Mouse (Mus musculus): ENCODE measurements around the gene Btbd9. TPM values are rescaled to one million over a fixed set of nuclear protein-coding genes. Genes with fewer than 3 reads are reported as not detected.
"Not testable (repeated sequence)": the region's sequence is repeated elsewhere in the genome, so short reads cannot be mapped to it uniquely, and the experiment has no call there.

Gene Btbd9
- 19.2 and 21.6 TPM in 2 replicates for polyA plus RNA-seq (2011; ENCODE audit: insufficient read depth, insufficient read length, low read depth, missing spikeins)

- Histone ChIP-seq H3K4me3 (ENCODE audit: low read depth, low read length) (peak within 1 kb of the TSS; percentile 87), H3K4me1 (ENCODE audit: control insufficient read depth, insufficient read depth, low read length) (no peaks in the 10 kb centered on the region), H3K27me3 (ENCODE audit: control insufficient read depth, insufficient read depth, low read length, poor library complexity, severe bottlenecking) (no peaks in the 10 kb centered on the region), H3K9ac (ENCODE audit: low read depth, poor library complexity, severe bottlenecking) (peak within 1 kb of the TSS; percentile 71), H3K9me3 (replicated peaks; ENCODE audit: control insufficient read depth, insufficient read depth, low read length, poor library complexity, severe bottlenecking) (no peaks in the 10 kb centered on the region), H3K27ac (ENCODE audit: insufficient read depth, low read length) (no peak within 1 kb of the TSS), H3K36me3 (ENCODE audit: control insufficient read depth, insufficient read depth, low read length, poor library complexity, severe bottlenecking) (no peaks in the 10 kb centered on the region)
- TF ChIP-seq EP300 (IDR thresholded peaks at IDR 0.05; ENCODE audit: insufficient read depth, low read depth, low read length) (0 out of 2 replicates have a peak, but pooled peaks have one; percentile 13), POLR2A (IDR thresholded peaks at IDR 0.05; ENCODE audit: insufficient read depth, low read length) (peak; percentile 54), CTCF (IDR thresholded peaks at IDR 0.05; ENCODE audit: low read depth, low read length) (no peak)
Measured at GRCm38 (mm10) chr17:30575941-30576773, at the start of gene Btbd9. Btbd9 (minus strand) TSS chr17:30576488.

- not testable (repeated sequence) for H3K27ac ChIP-seq (ENCODE audit: insufficient read depth, low read length); H3K4me1 ChIP-seq (ENCODE audit: control insufficient read depth, insufficient read depth, low read length); H3K36me3 ChIP-seq (ENCODE audit: control insufficient read depth, insufficient read depth, low read length, poor library complexity, severe bottlenecking); H3K9me3 ChIP-seq (replicated peaks; ENCODE audit: control insufficient read depth, insufficient read depth, low read length, poor library complexity, severe bottlenecking); H3K9ac ChIP-seq (ENCODE audit: low read depth, poor library complexity, severe bottlenecking); H3K27me3 ChIP-seq (ENCODE audit: control insufficient read depth, insufficient read depth, low read length, poor library complexity, severe bottlenecking); H3K4me3 ChIP-seq (ENCODE audit: low read depth, low read length)
Measured at GRCm38 (mm10) chr17:30624132-30624531, 47.8 kb upstream of the Btbd9 start, which contains the start of gene Dnah8. Dnah8 (plus strand) TSS chr17:30624354.

- TF ChIP-seq POLR2A (IDR thresholded peaks at IDR 0.05; ENCODE audit: insufficient read depth, low read length) (no peak), EP300 (IDR thresholded peaks at IDR 0.05; ENCODE audit: insufficient read depth, low read depth, low read length) (no peak), CTCF (IDR thresholded peaks at IDR 0.05; ENCODE audit: low read depth, low read length) (no peak)
- no peak overlapping the region for H3K4me3 ChIP-seq (ENCODE audit: low read depth, low read length)
- H3K27me3 ChIP-seq (ENCODE audit: control insufficient read depth, insufficient read depth, low read length, poor library complexity, severe bottlenecking): no peaks in the 10 kb centered on the region
- H3K9me3 ChIP-seq (replicated peaks; ENCODE audit: control insufficient read depth, insufficient read depth, low read length, poor library complexity, severe bottlenecking): no peaks in the 10 kb centered on the region
- H3K4me1 ChIP-seq (ENCODE audit: control insufficient read depth, insufficient read depth, low read length): no peaks in the 10 kb centered on the region
- H3K9ac ChIP-seq (ENCODE audit: low read depth, poor library complexity, severe bottlenecking): no peak overlapping the region
- no peak overlapping the region for H3K27ac ChIP-seq (ENCODE audit: insufficient read depth, low read length)
- no peaks in the 10 kb centered on the region; the same call in 1 of the 2 replicates for H3K36me3 ChIP-seq (ENCODE audit: control insufficient read depth, insufficient read depth, low read length, poor library complexity, severe bottlenecking)
Measured at GRCm38 (mm10) chr17:30623200-30623599, 46.9 kb upstream of the Btbd9 start.

- Histone ChIP-seq H3K36me3 (ENCODE audit: control insufficient read depth, insufficient read depth, low read length, poor library complexity, severe bottlenecking) (no peaks in the 10 kb centered on the region; the same call in 1 of the 2 replicates), H3K27ac (ENCODE audit: insufficient read depth, low read length) (no peak overlapping the region), H3K9me3 (replicated peaks; ENCODE audit: control insufficient read depth, insufficient read depth, low read length, poor library complexity, severe bottlenecking) (no peaks in the 10 kb centered on the region), H3K27me3 (ENCODE audit: control insufficient read depth, insufficient read depth, low read length, poor library complexity, severe bottlenecking) (no peaks in the 10 kb centered on the region), H3K4me1 (ENCODE audit: control insufficient read depth, insufficient read depth, low read length) (no peaks in the 10 kb centered on the region), H3K9ac (ENCODE audit: low read depth, poor library complexity, severe bottlenecking) (no peak overlapping the region), H3K4me3 (ENCODE audit: low read depth, low read length) (no peak overlapping the region)
- no peak for TF ChIP-seq EP300 (IDR thresholded peaks at IDR 0.05; ENCODE audit: insufficient read depth, low read depth, low read length)
- TF ChIP-seq CTCF (IDR thresholded peaks at IDR 0.05; ENCODE audit: low read depth, low read length): peak; percentile 34
Measured at GRCm38 (mm10) chr17:30621450-30621849, 45.2 kb upstream of the Btbd9 start.

GRCm38 (mm10) chr17:30620548-30620947 lies 44.3 kb upstream of the Btbd9 start:
- no peak overlapping the region for H3K4me3 ChIP-seq (ENCODE audit: low read depth, low read length)
- no peaks in the 10 kb centered on the region for H3K9me3 ChIP-seq (replicated peaks; ENCODE audit: control insufficient read depth, insufficient read depth, low read length, poor library complexity, severe bottlenecking)
- no peak for TF ChIP-seq CTCF (IDR thresholded peaks at IDR 0.05; ENCODE audit: low read depth, low read length)
- TF ChIP-seq POLR2A (IDR thresholded peaks at IDR 0.05; ENCODE audit: insufficient read depth, low read length): no peak
- no peak for TF ChIP-seq EP300 (IDR thresholded peaks at IDR 0.05; ENCODE audit: insufficient read depth, low read depth, low read length)
- no peak overlapping the region for H3K27ac ChIP-seq (ENCODE audit: insufficient read depth, low read length)
- H3K9ac ChIP-seq (ENCODE audit: low read depth, poor library complexity, severe bottlenecking): no peak overlapping the region
- H3K27me3 ChIP-seq (ENCODE audit: control insufficient read depth, insufficient read depth, low read length, poor library complexity, severe bottlenecking): no peaks in the 10 kb centered on the region
- no peaks in the 10 kb centered on the region for H3K4me1 ChIP-seq (ENCODE audit: control insufficient read depth, insufficient read depth, low read length)
- H3K36me3 ChIP-seq (ENCODE audit: control insufficient read depth, insufficient read depth, low read length, poor library complexity, severe bottlenecking): no peaks in the 10 kb centered on the region; the same call in 1 of the 2 replicates

- TF ChIP-seq POLR2A (IDR thresholded peaks at IDR 0.05; ENCODE audit: insufficient read depth, low read length) (no peak), CTCF (IDR thresholded peaks at IDR 0.05; ENCODE audit: low read depth, low read length) (no peak)
- Histone ChIP-seq H3K9me3 (replicated peaks; ENCODE audit: control insufficient read depth, insufficient read depth, low read length, poor library complexity, severe bottlenecking) (no peaks in the 10 kb centered on the region), H3K4me3 (ENCODE audit: low read depth, low read length) (no peak overlapping the region), H3K27ac (ENCODE audit: insufficient read depth, low read length) (no peak overlapping the region), H3K36me3 (ENCODE audit: control insufficient read depth, insufficient read depth, low read length, poor library complexity, severe bottlenecking) (no peaks in the 10 kb centered on the region; the same call in 1 of the 2 replicates), H3K9ac (ENCODE audit: low read depth, poor library complexity, severe bottlenecking) (no peak overlapping the region), H3K4me1 (ENCODE audit: control insufficient read depth, insufficient read depth, low read length) (no peaks in the 10 kb centered on the region), H3K27me3 (ENCODE audit: control insufficient read depth, insufficient read depth, low read length, poor library complexity, severe bottlenecking) (no peaks in the 10 kb centered on the region)
Measured at GRCm38 (mm10) chr17:30619153-30619552, 42.9 kb upstream of the Btbd9 start.
